Comparison of ENCODE assay signal across 9 mouse cellular contexts in genomic region chr2:102901828-102902223, GRCm38 (mm10). TPM values are rescaled to one million over a fixed set of nuclear protein-coding genes. Genes with fewer than 3 reads are reported as not detected.
A peak's percentile ranks its signal among the peaks of the same experiment; 100 is the strongest.
DNase-seq lines count a peak whose midpoint lies in the region; ATAC-seq and TF ChIP-seq lines count a peak whose summit lies in the region.
"Had no signal": no experiment of that assay in that cellular context is flagged by ENCODE, and none has a peak within 500 bp of the region (broad histone marks: within the 10 kb centered on the region; RNA-seq: fewer than 3 reads in every experiment).

No protein-coding gene starts in this region.

- 8% methylated on average over 3 of the region's 3 CpGs for WGBS in kidney, adult 2 months
- 14% methylated on average over 3 of the region's 3 CpGs for WGBS in midbrain, embryonic 16.5 days

- no peaks in the 10 kb centered on the region for H3K9me3 ChIP-seq in midbrain, embryonic 16.5 days (replicated peaks; ENCODE audit: control insufficient read depth, low read length, poor library complexity, severe bottlenecking)

- peak overlapping the region; percentile 4; the same call in 1 of the 2 replicates for H3K4me3 ChIP-seq in kidney, adult 2 months (ENCODE audit: insufficient read depth, low read depth, low read length)
- H3K4me3 ChIP-seq in cortical plate, adult 2 months (ENCODE audit: insufficient read depth, low read length) = peak overlapping the region; percentile 44; the same call in 1 of the 2 replicates
- H3K4me3 ChIP-seq in midbrain, embryonic 16.5 days (ENCODE audit: low read depth, low read length) = no peak overlapping the region; the same call in 1 of the 2 replicates

- H3K9ac ChIP-seq in midbrain, embryonic 16.5 days (ENCODE audit: low read depth, low read length) = 0 out of 2 replicates have a peak overlapping the region, but pooled peaks have one; percentile 21

- no peak for DNase-seq in kidney, adult 2 months
- DNase-seq in kidney, postnatal 36 days = no peak
- peak; percentile 36 for DNase-seq in induced T-regulatory cell, adult 2 months (ENCODE audit: low read depth)
- DNase-seq in testis, postnatal 10 days (ENCODE audit: low spot score) = no peak
- DNase-seq in cerebellum, postnatal 4 days (ENCODE audit: low spot score in 2 of 2) = no peak
- no peak for DNase-seq in spleen, adult 18-20 months
- DNase-seq: cerebellum, adult 8-10 months had no signal

- no peak for TF ChIP-seq POLR2A in kidney, adult 2 months (IDR thresholded peaks at IDR 0.05; ENCODE audit: low read depth, low read length)
- TF ChIP-seq POLR2A in cortical plate, adult 2 months (IDR thresholded peaks at IDR 0.05; ENCODE audit: extremely low read depth, insufficient read depth, low read length) = no peak

- H3K27ac ChIP-seq in kidney, adult 2 months (ENCODE audit: insufficient read depth, low read depth, low read length) = no peak overlapping the region
- no peak overlapping the region for H3K27ac ChIP-seq in cortical plate, adult 2 months (ENCODE audit: insufficient read depth, low read length)
- H3K27ac ChIP-seq in midbrain, embryonic 16.5 days (ENCODE audit: low read length) = no peak overlapping the region

- no peaks in the 10 kb centered on the region for H3K4me1 ChIP-seq in kidney, adult 2 months (ENCODE audit: control insufficient read depth, insufficient read depth, low read length)
- no peaks in the 10 kb centered on the region for H3K4me1 ChIP-seq in cortical plate, adult 2 months (ENCODE audit: control insufficient read depth, insufficient read depth, low read length)
- H3K4me1 ChIP-seq in midbrain, embryonic 16.5 days (ENCODE audit: control insufficient read depth, insufficient read depth, low read length) = peaks cover 3% of the 10 kb centered on the region; the same call in 1 of the 2 replicates

- no peak for TF ChIP-seq CTCF in kidney, adult 2 months (conservative IDR thresholded peaks at IDR 0.05; ENCODE audit: insufficient read depth, insufficient read length, low read depth, low read length)
- no peak for TF ChIP-seq CTCF in cortical plate, adult 2 months (IDR thresholded peaks at IDR 0.05; ENCODE audit: extremely low read depth, insufficient read depth, low read length)

- no peak for ATAC-seq in midbrain, embryonic 16.5 days

- H3K27me3 ChIP-seq in kidney, adult 2 months (replicated peaks; ENCODE audit: control insufficient read depth, insufficient read depth, low read length) = no peaks in the 10 kb centered on the region; the same call in 1 of the 2 replicates
- H3K27me3 ChIP-seq in midbrain, embryonic 16.5 days (ENCODE audit: control insufficient read depth, insufficient read depth, low read depth, low read length) = no peaks in the 10 kb centered on the region

- H3K4me2 ChIP-seq in midbrain, embryonic 16.5 days (ENCODE audit: low read length) = peak overlapping the region; percentile 59

- no peaks in the 10 kb centered on the region for H3K36me3 ChIP-seq in kidney, adult 2 months (ENCODE audit: control insufficient read depth, insufficient read depth, low read length)
- H3K36me3 ChIP-seq in midbrain, embryonic 16.5 days (ENCODE audit: control insufficient read depth, insufficient read depth, low read length) = no peaks in the 10 kb centered on the region

RNA-seq across cellular contexts. Expression of gene Cd44, which starts 0.4 kb away (rescaled TPM):
- polyA plus RNA-seq in kidney, adult 2 months (2012; rRNA removed) = 1.8 and 3.3 TPM in 2 replicates
- polyA plus RNA-seq in cortical plate, adult 2 months (2012; rRNA removed) = 1.7 and 2.3 TPM in 2 replicates
- 2.5 TPM in 2 replicates for polyA plus RNA-seq in midbrain, embryonic 16.5 days (2015; fragmentation: Nextera tagmentation; extraction: Ambion mirVana)
